Mouse (Mus musculus) lung, postnatal 0 days (tissue): ENCODE results near the gene Rbpjl.

Experiments
- CTCF ChIP-seq: IDR thresholded peaks from 2 replicates; pipeline ENCODE4 v1.5.1; 2016; ENCODE audit warnings: antibody characterized with exemption, mild to moderate bottlenecking
- EP300 ChIP-seq: IDR thresholded peaks from 2 replicates; pipeline ENCODE4 v1.6.1; 2016; ENCODE audit warnings: antibody characterized with exemption, mild to moderate bottlenecking, control low read depth

DNA sequence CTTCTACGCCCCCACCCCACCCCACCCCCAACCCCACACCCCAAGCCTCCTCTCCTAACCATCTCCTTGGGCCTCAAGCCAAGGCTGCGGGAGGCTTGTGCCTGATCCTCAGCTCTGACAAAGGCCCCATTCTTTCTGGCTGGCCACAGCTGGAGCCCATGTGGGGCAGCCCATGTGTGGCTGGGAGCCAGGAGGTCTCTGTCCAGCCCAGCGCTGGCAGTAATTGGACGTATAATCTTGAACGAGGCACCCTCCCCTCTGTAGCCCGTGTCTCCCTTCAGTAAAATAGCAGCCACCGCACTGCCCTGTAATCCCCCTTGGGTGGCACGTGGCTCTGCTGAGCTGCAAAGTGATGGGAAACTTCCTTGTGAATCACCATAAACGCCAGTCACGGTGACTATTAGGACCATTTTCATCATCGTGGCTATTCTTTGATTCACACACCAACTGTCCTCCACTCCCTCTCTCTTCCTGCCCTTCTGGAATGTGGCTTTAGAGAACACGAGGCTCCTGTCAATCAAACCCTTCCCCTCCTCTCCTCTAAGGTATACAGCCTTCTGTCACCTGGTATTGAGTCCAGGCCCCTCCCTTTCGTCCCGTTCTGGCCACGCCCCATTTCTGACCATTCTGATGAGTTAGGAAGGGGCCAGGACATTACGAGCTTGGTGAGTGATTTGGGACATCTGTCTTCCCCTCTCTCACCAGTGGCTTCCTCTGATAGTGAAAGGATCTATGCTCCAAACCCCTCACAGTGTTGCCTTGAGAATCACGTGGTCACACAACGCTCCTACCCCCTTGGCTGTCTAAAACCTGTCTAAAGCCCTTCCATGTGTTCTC, 16.8 kb upstream of the Rbpjl start:
- TF ChIP-seq CTCF (no peak), EP300 (no peak)
